Mouse (Mus musculus): ENCODE results near the gene Med24.

Med24 gene

GRCm38 (mm10) chr11:98729119-98729588, at the start of gene Med24:
TSS of gene Med24 (minus strand) at chr11:98729435.
- in situ Hi-C loops (cut with MboI; ENCODE audit: low sequenced_read_pairs), result loop anchor here (10.0 kb wide), 1 partner anchor 56 kb away; no protein-coding TSS in a partner anchor

- in situ Hi-C loops (cut with MboI; ENCODE audit: low sequenced_read_pairs), result loop anchor here (5.0 kb wide), 1 partner anchor 76 kb away; the partner anchor contains the start of gene Csf3
Observed at GRCm38 (mm10) chr11:98777888-98778287, 48.7 kb upstream of the Med24 start.

- in situ Hi-C loops (cut with MboI; ENCODE audit: low sequenced_read_pairs), result loop anchor here (5.0 kb wide), 1 partner anchor 75 kb away; the partner anchor contains the start of gene Csf3
Observed at GRCm38 (mm10) chr11:98776843-98777590, 47.8 kb upstream of the Med24 start.

- in situ Hi-C loops (cut with MboI; ENCODE audit: low sequenced_read_pairs), result loop anchor here (5.0 kb wide), 1 partner anchor 74 kb away; the partner anchor contains the start of gene Csf3
Observed at GRCm38 (mm10) chr11:98776052-98776764, 47.0 kb upstream of the Med24 start.

GRCm38 (mm10) chr11:98775348-98776051, 46.3 kb upstream of the Med24 start:
- in situ Hi-C loops (cut with MboI; ENCODE audit: low sequenced_read_pairs), result loop anchor here (5.0 kb wide), 1 partner anchor 73 kb away; the partner anchor contains the start of gene Csf3

GRCm38 (mm10) chr11:98774582-98775347, 45.5 kb upstream of the Med24 start, which contains the start of gene Nr1d1:
TSS of gene Nr1d1 (minus strand) at chr11:98775333.
- in situ Hi-C loops (cut with MboI; ENCODE audit: low sequenced_read_pairs), result loop anchor here (5.0 kb wide), 1 partner anchor 72 kb away; the partner anchor contains the start of gene Csf3

GRCm38 (mm10) chr11:98773635-98774295, 44.5 kb upstream of the Med24 start:
- in situ Hi-C loops (cut with MboI; ENCODE audit: low sequenced_read_pairs), result no loop called here

GRCm38 (mm10) chr11:98772667-98773171, 43.5 kb upstream of the Med24 start:
- in situ Hi-C loops (cut with MboI; ENCODE audit: low sequenced_read_pairs), result no loop called here

- in situ Hi-C loops (cut with MboI; ENCODE audit: low sequenced_read_pairs), result no loop called here
Observed at GRCm38 (mm10) chr11:98771844-98772525, 42.8 kb upstream of the Med24 start.

GRCm38 (mm10) chr11:98771131-98771530, 41.9 kb upstream of the Med24 start:
- in situ Hi-C loops (cut with MboI; ENCODE audit: low sequenced_read_pairs), result no loop called here

GRCm38 (mm10) chr11:98770096-98770975, 41.1 kb upstream of the Med24 start:
- in situ Hi-C loops (cut with MboI; ENCODE audit: low sequenced_read_pairs), result no loop called here

GRCm38 (mm10) chr11:98769007-98769954, 40.0 kb upstream of the Med24 start:
- in situ Hi-C loops (cut with MboI; ENCODE audit: low sequenced_read_pairs), result no loop called here

- in situ Hi-C loops (cut with MboI; ENCODE audit: low sequenced_read_pairs), result no loop called here
Observed at GRCm38 (mm10) chr11:98768127-98769006, 39.1 kb upstream of the Med24 start.

- in situ Hi-C loops (cut with MboI; ENCODE audit: low sequenced_read_pairs), result no loop called here
Observed at GRCm38 (mm10) chr11:98767713-98768112, 38.5 kb upstream of the Med24 start.

- in situ Hi-C loops (cut with MboI; ENCODE audit: low sequenced_read_pairs), result no loop called here
Observed at GRCm38 (mm10) chr11:98767276-98767675, 38.0 kb upstream of the Med24 start.

- in situ Hi-C loops (cut with MboI; ENCODE audit: low sequenced_read_pairs), result no loop called here
Observed at GRCm38 (mm10) chr11:98766816-98767215, 37.6 kb upstream of the Med24 start.

All from CH12F3 (cell line).